Mouse (Mus musculus): ENCODE data around the gene Pklr. TPM values are rescaled to one million over a fixed set of nuclear protein-coding genes. Genes with fewer than 3 reads are reported as not detected.
A peak's percentile ranks its signal among the peaks of the same experiment; 100 is the strongest.

Gene Pklr
- total and polyA plus RNA-seq, 3 experiments: 53.2 to 185 (median 133) TPM

DNA sequence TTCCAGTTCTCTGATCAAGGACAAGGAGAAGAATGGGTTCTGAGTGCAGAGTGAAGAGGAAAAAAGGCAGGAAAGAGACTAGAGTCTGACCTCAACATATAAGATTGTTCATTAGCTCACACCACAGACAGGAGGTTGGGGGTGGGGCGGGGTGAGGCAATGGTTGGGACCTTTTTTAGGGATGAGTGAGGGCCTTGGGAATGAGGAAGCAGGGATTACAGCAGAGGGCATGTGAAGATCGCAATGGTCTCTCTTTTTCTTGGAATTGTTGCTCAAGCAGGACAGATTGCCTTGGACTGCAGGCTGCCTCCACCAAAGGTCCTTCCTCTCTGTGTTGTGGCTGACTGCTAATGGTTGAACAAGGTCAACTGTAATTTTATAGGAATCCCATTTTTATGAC, 12.6 kb upstream of the Pklr start:
- no peak for TF ChIP-seq ZC3H11A (IDR thresholded peaks at IDR 0.05; ENCODE audit: low read depth, low read length)
- TF ChIP-seq MYC (IDR thresholded peaks at IDR 0.05; ENCODE audit: low read depth, low read length): no peak
- no peak for TF ChIP-seq NELFE (IDR thresholded peaks at IDR 0.05; ENCODE audit: low read depth, low read length)
- TF ChIP-seq ZKSCAN1 (IDR thresholded peaks at IDR 0.05; ENCODE audit: low read depth, low read length): no peak
- no peak for TF ChIP-seq ETS1 (IDR thresholded peaks at IDR 0.05; ENCODE audit: low read depth, low read length)
- TF ChIP-seq EP300 (IDR thresholded peaks at IDR 0.05; ENCODE audit: low read depth in 1 of 2, low read length in 2 of 2): no peak
- no peak for TF ChIP-seq JUND (IDR thresholded peaks at IDR 0.05; ENCODE audit: low read depth, low read length)
- no peak for TF ChIP-seq ELF1 (IDR thresholded peaks at IDR 0.05; ENCODE audit: low read depth, low read length)
- TF ChIP-seq KAT2A (conservative IDR thresholded peaks at IDR 0.05; ENCODE audit: low read depth, low read length): no peak
- TF ChIP-seq CTCF (IDR thresholded peaks at IDR 0.05 in 2 of 3, conservative IDR thresholded peaks at IDR 0.05 in 1 of 3; ENCODE audit: control insufficient read depth in 1 of 3, insufficient read depth in 1 of 3, low read depth in 2 of 3, low read length in 3 of 3, poor library complexity in 1 of 3, severe bottlenecking in 1 of 3): no peak
- no peak for TF ChIP-seq USF2 (IDR thresholded peaks at IDR 0.05; ENCODE audit: borderline replicate concordance in 1 of 2, insufficient read depth in 1 of 2, low read depth in 1 of 2, low read length in 2 of 2)
- TF ChIP-seq POLR2AphosphoS5 (IDR thresholded peaks at IDR 0.05; ENCODE audit: borderline replicate concordance, low read depth, low read length): no peak
- no peak for TF ChIP-seq TAL1 (IDR thresholded peaks at IDR 0.05; ENCODE audit: low read length)
- no peak for TF ChIP-seq ZNF384 (IDR thresholded peaks at IDR 0.05; ENCODE audit: low read depth, low read length)
- no peak for TF ChIP-seq USF1 (IDR thresholded peaks at IDR 0.05; ENCODE audit: low read depth, low read length)
- TF ChIP-seq RCOR1 (IDR thresholded peaks at IDR 0.05; ENCODE audit: low read depth, low read length): no peak
- TF ChIP-seq SIN3A (IDR thresholded peaks at IDR 0.05; ENCODE audit: low read length): no peak
- no peak for TF ChIP-seq MAFK (IDR thresholded peaks at IDR 0.05; ENCODE audit: borderline replicate concordance, low read depth, low read length)
- TF ChIP-seq POLR2A (IDR thresholded peaks at IDR 0.05; ENCODE audit: control insufficient read depth in 1 of 2, insufficient read depth in 1 of 2, low read depth in 1 of 2, low read length in 2 of 2, poor library complexity in 1 of 2): no peak
- TF ChIP-seq GATA1 (IDR thresholded peaks at IDR 0.05; ENCODE audit: low read depth, low read length): no peak
- H3K36me3 ChIP-seq (ENCODE audit: control insufficient read depth in 1 of 2, insufficient read depth in 2 of 2, low read length in 2 of 2): peaks cover 0 to 10% of the 10 kb centered on the region in 2 experiments; a peak in 2 of 4 replicates
- H3K9ac ChIP-seq (ENCODE audit: control insufficient read depth, low read depth, low read length, poor library complexity, severe bottlenecking): no peak overlapping the region
- no peak overlapping the region for H3K27ac ChIP-seq (ENCODE audit: control insufficient read depth, low read depth, low read length)
- H3K9me3 ChIP-seq (replicated peaks; ENCODE audit: insufficient read depth, low read length): no peaks in the 10 kb centered on the region
- DNase-seq (ENCODE audit: low read depth, low spot score): no peak
- H3K27me3 ChIP-seq (ENCODE audit: control insufficient read depth in 1 of 2, insufficient read depth in 2 of 2, low read length in 2 of 2): no peaks in the 10 kb centered on the region
- no peak overlapping the region for H3K4me3 ChIP-seq (ENCODE audit: control insufficient read depth in 1 of 2, insufficient read depth in 1 of 2, low read depth in 2 of 2, low read length in 2 of 2)
- peaks cover 5 to 14% of the 10 kb centered on the region in 2 experiments; a peak in 3 of 4 replicates for H3K4me1 ChIP-seq (ENCODE audit: control insufficient read depth in 1 of 2, insufficient read depth in 2 of 2, low read length in 2 of 2)
- H3K79me2 ChIP-seq (ENCODE audit: control insufficient read depth, insufficient read depth, low read length, poor library complexity): no peaks in the 10 kb centered on the region

DNA sequence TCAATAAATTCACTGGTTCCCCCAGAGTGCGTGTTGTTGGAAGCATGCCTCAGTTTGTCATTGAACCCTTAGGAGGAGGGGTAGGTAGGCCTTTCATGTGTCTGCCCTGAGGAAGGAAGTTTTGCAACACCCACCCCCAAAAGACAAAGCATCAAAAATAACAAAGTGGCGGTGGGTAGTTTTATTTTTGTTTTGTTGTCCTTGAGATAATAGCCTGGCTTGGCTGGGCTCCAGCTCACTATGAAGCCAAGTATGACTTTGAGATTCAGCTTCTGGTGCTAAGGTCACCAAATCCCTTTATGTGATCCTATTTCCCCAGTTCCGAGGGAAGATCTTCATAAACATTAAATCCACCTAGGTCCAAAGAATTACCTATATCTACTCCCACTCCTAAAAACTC, 11.7 kb upstream of the Pklr start:
- no peaks in the 10 kb centered on the region for H3K27me3 ChIP-seq (ENCODE audit: control insufficient read depth in 1 of 2, insufficient read depth in 2 of 2, low read length in 2 of 2)
- peaks cover 12 to 22% of the 10 kb centered on the region in 2 experiments for H3K4me1 ChIP-seq (ENCODE audit: control insufficient read depth in 1 of 2, insufficient read depth in 2 of 2, low read length in 2 of 2)
- peak; percentile 54 for DNase-seq (ENCODE audit: low read depth, low spot score)
- no peaks in the 10 kb centered on the region for H3K9me3 ChIP-seq (replicated peaks; ENCODE audit: insufficient read depth, low read length)
- H3K27ac ChIP-seq (ENCODE audit: control insufficient read depth, low read depth, low read length): no peak overlapping the region
- H3K36me3 ChIP-seq (ENCODE audit: control insufficient read depth in 1 of 2, insufficient read depth in 2 of 2, low read length in 2 of 2): peaks cover 0 to 12% of the 10 kb centered on the region in 2 experiments; a peak in 2 of 4 replicates
- no peaks in the 10 kb centered on the region for H3K79me2 ChIP-seq (ENCODE audit: control insufficient read depth, insufficient read depth, low read length, poor library complexity)
- no peak for TF ChIP-seq JUND (IDR thresholded peaks at IDR 0.05; ENCODE audit: low read depth, low read length)
- TF ChIP-seq MEF2A (IDR thresholded peaks at IDR 0.05; ENCODE audit: extremely low read depth, insufficient replicate concordance, low read depth, low read length, poor library complexity, severe bottlenecking): no peak
- no peak for TF ChIP-seq TCF12 (IDR thresholded peaks at IDR 0.05; ENCODE audit: low read depth, low read length)
- no peak for TF ChIP-seq ZKSCAN1 (IDR thresholded peaks at IDR 0.05; ENCODE audit: low read depth, low read length)
- no peak for TF ChIP-seq ETS1 (IDR thresholded peaks at IDR 0.05; ENCODE audit: low read depth, low read length)
- TF ChIP-seq NELFE (IDR thresholded peaks at IDR 0.05; ENCODE audit: low read depth, low read length): no peak
- no peak for TF ChIP-seq MAFK (IDR thresholded peaks at IDR 0.05; ENCODE audit: borderline replicate concordance, low read depth, low read length)
- no peak for TF ChIP-seq ZNF384 (IDR thresholded peaks at IDR 0.05; ENCODE audit: low read depth, low read length)
- TF ChIP-seq KAT2A (conservative IDR thresholded peaks at IDR 0.05; ENCODE audit: low read depth, low read length): no peak
- TF ChIP-seq RCOR1 (IDR thresholded peaks at IDR 0.05; ENCODE audit: low read depth, low read length): no peak
- TF ChIP-seq MYC (IDR thresholded peaks at IDR 0.05; ENCODE audit: low read depth, low read length): no peak
- no peak overlapping the region for H3K4me3 ChIP-seq (ENCODE audit: control insufficient read depth in 1 of 2, insufficient read depth in 1 of 2, low read depth in 2 of 2, low read length in 2 of 2)
- H3K9ac ChIP-seq (ENCODE audit: control insufficient read depth, low read depth, low read length, poor library complexity, severe bottlenecking): no peak overlapping the region

All from MEL (cell line).